Mouse (Mus musculus): ENCODE measurements around the gene Ugcg. TPM values are rescaled to one million over a fixed set of nuclear protein-coding genes. Genes with fewer than 3 reads are reported as not detected.
"Not testable (repeated sequence)": the region's sequence is repeated elsewhere in the genome, so short reads cannot be mapped to it uniquely, and the experiment has no call there.

The Ugcg gene
- polyA plus RNA-seq, 1 experiment from 2014 or later, result 18.1 TPM

DNA sequence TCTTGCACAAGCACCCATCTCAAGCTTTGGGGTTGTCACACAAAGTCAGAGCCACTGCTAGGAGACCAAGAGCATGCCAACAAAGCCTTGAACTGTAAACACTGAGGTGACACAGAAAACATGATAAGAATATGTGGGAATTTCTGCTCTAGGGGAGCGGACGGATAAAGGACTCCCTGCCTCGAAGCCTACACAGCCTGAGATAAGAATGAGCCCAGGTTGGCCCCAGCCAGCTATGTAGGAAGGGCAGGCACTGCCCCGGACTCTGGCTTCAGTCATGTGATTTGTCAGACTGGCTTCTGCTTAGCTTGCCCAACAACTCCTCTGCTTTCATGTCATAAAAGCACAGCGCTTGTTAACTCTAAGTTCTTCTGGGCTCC, 64.0 kb downstream of the Ugcg start:
- no peak for ATAC-seq
- no peaks in the 10 kb centered on the region for H3K4me1 ChIP-seq
- H3K27ac ChIP-seq, result no peak overlapping the region
- H3K4me2 ChIP-seq, result no peak overlapping the region
- 89% methylated on average over 5 of the region's 5 CpGs for WGBS
- H3K9me3 ChIP-seq (replicated peaks), result no peaks in the 10 kb centered on the region
- no peaks in the 10 kb centered on the region for H3K36me3 ChIP-seq (ENCODE audit: poor library complexity, severe bottlenecking)
- H3K4me3 ChIP-seq, result no peak overlapping the region
- H3K27me3 ChIP-seq, result no peaks in the 10 kb centered on the region
- no peak overlapping the region for H3K9ac ChIP-seq

DNA sequence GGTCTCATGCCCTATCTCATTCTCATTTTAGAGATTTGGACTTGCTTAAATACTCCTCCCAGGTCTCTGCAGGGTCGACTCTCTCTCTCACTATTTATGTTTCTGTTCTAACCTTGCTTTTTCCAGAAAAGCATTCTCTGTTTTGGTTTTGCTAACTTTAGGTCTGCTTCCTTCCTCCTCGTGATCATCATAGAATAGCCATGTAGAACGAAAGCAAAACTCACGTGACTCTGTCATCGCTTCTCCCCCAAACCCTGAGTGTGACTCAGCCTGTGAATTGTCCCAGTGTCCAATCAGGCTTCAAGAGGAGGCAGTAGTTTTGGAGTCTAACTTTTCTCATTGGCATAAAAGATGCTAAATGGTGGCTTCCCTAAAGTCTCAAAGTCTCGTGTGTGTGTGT, 65.3 kb downstream of the Ugcg start:
- no peaks in the 10 kb centered on the region for H3K4me1 ChIP-seq
- no peak overlapping the region for H3K4me3 ChIP-seq
- no peak for ATAC-seq
- H3K27ac ChIP-seq, result no peak overlapping the region
- no peak overlapping the region for H3K9ac ChIP-seq
- H3K4me2 ChIP-seq, result no peak overlapping the region
- H3K27me3 ChIP-seq, result no peaks in the 10 kb centered on the region
- H3K36me3 ChIP-seq (ENCODE audit: poor library complexity, severe bottlenecking), result no peaks in the 10 kb centered on the region
- WGBS, result 89% methylated on average over 6 of the region's 6 CpGs
- H3K9me3 ChIP-seq (replicated peaks), result no peaks in the 10 kb centered on the region

DNA sequence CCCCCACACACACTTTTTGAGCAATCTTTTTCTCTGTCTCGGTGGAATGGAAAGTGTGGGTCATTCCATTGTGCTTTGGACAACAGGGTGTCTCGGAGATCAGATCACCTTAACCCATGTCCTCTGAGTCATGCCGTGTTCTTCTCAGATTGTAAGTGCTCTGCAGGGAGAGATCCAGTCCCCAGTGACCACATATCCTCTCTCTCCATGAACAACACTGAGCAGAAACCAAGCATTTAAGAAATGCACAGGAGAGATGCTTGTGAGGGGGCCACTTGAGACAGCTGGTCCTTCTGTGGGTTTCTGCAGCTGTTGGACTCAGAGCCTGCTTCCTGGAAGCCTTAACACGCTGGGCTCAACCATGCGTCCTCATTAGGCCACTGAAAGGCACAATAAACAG, 66.9 kb downstream of the Ugcg start:
- no peaks in the 10 kb centered on the region for H3K27me3 ChIP-seq
- H3K36me3 ChIP-seq (ENCODE audit: poor library complexity, severe bottlenecking), result no peaks in the 10 kb centered on the region
- H3K4me3 ChIP-seq, result no peak overlapping the region
- H3K4me2 ChIP-seq, result no peak overlapping the region
- H3K9me3 ChIP-seq (replicated peaks), result no peaks in the 10 kb centered on the region
- H3K9ac ChIP-seq, result no peak overlapping the region
- no peak overlapping the region for H3K27ac ChIP-seq
- 52% methylated on average over 5 of the region's 5 CpGs for WGBS
- no peak for ATAC-seq
- no peaks in the 10 kb centered on the region for H3K4me1 ChIP-seq

- Histone ChIP-seq H3K27ac (no peak overlapping the region), H3K36me3 (ENCODE audit: poor library complexity, severe bottlenecking) (no peaks in the 10 kb centered on the region), H3K27me3 (no peaks in the 10 kb centered on the region), H3K9me3 (replicated peaks) (no peaks in the 10 kb centered on the region), H3K4me1 (no peaks in the 10 kb centered on the region), H3K4me2 (no peak overlapping the region), H3K9ac (no peak overlapping the region), H3K4me3 (no peak overlapping the region)
- ATAC-seq, result no peak
- 25% methylated on average over 3 of the region's 3 CpGs for WGBS
Observed at GRCm38 (mm10) chr4:59257866-59258265, 68.8 kb downstream of the Ugcg start.

DNA sequence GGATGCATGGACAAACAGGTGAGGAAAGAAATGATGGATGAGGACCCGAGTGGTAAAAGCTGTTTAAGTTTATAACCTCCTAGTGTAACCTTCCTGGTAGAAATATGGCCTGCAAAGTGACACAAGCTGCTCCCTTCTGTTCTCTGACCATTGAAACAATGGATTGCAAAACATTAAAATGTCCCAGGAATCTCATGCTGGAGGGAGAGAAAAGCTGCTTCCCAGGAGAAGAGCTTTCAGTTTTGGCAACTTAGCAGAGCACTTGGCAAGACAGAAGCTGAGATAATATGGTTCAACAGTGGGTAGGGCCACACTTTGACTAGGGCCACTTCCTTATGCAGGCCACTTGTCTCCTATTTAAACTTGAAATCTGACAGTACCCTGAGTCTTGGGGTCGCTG, 69.7 kb downstream of the Ugcg start:
- Histone ChIP-seq H3K4me2 (no peak overlapping the region), H3K36me3 (ENCODE audit: poor library complexity, severe bottlenecking) (no peaks in the 10 kb centered on the region), H3K27me3 (no peaks in the 10 kb centered on the region), H3K4me3 (no peak overlapping the region), H3K9ac (no peak overlapping the region), H3K27ac (no peak overlapping the region), H3K4me1 (no peaks in the 10 kb centered on the region), H3K9me3 (replicated peaks) (no peaks in the 10 kb centered on the region)
- no peak for ATAC-seq
- 82% methylated on average over 2 of the region's 2 CpGs for WGBS

- WGBS, result 90% methylated on average over 1 of the region's 1 CpGs
- Histone ChIP-seq H3K4me3 (no peak overlapping the region), H3K4me1 (no peaks in the 10 kb centered on the region), H3K36me3 (ENCODE audit: poor library complexity, severe bottlenecking) (no peaks in the 10 kb centered on the region), H3K9me3 (replicated peaks) (no peaks in the 10 kb centered on the region), H3K9ac (no peak overlapping the region), H3K27ac (no peak overlapping the region), H3K27me3 (no peaks in the 10 kb centered on the region), H3K4me2 (no peak overlapping the region)
- ATAC-seq, result no peak
Observed at GRCm38 (mm10) chr4:59259806-59260205, 70.7 kb downstream of the Ugcg start.

- Histone ChIP-seq H3K4me1 (no peaks in the 10 kb centered on the region), H3K9ac (no peak overlapping the region), H3K27me3 (no peaks in the 10 kb centered on the region), H3K36me3 (ENCODE audit: poor library complexity, severe bottlenecking) (no peaks in the 10 kb centered on the region), H3K4me2 (no peak overlapping the region), H3K27ac (no peak overlapping the region), H3K4me3 (no peak overlapping the region), H3K9me3 (replicated peaks) (no peaks in the 10 kb centered on the region)
- no peak for ATAC-seq
- whole genome bisulfite sequencing, result 91% methylated on average over 13 of the region's 13 CpGs
Observed at GRCm38 (mm10) chr4:59260871-59261515, 71.9 kb downstream of the Ugcg start.

DNA sequence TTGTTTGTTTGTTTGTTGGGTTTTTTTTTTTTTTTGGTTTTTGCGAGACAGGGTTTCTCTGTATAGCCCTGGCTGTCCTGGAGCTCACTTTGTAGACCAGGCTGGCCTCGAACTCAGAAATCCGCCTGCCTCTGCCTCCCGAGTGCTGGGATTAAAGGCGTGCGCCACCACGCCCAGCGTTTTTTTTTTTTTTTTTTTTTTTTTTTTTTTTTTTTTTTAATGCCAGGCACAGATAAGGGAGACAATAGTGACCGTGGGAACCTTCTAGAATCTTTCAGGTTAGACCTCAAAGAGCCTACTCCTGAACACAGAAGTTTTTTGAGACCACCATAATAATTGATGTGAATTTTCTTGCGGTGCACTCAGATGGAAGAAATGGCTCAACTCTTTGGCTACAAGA, 72.5 kb downstream of the Ugcg start:
- not testable (repeated sequence) for H3K4me2 ChIP-seq; H3K9ac ChIP-seq; H3K4me1 ChIP-seq; H3K27me3 ChIP-seq; ATAC-seq; H3K9me3 ChIP-seq (replicated peaks); H3K4me3 ChIP-seq; H3K27ac ChIP-seq; H3K36me3 ChIP-seq (ENCODE audit: poor library complexity, severe bottlenecking)
- 95% methylated on average over 5 of the region's 10 CpGs for WGBS

GRCm38 (mm10) chr4:59262156-59262555, 73.1 kb downstream of the Ugcg start:
- no peak overlapping the region for H3K4me2 ChIP-seq
- no peak overlapping the region for H3K27ac ChIP-seq
- no peaks in the 10 kb centered on the region for H3K9me3 ChIP-seq (replicated peaks)
- ATAC-seq, result no peak
- no peaks in the 10 kb centered on the region for H3K36me3 ChIP-seq (ENCODE audit: poor library complexity, severe bottlenecking)
- 88% methylated on average over 6 of the region's 6 CpGs for WGBS
- no peak overlapping the region for H3K9ac ChIP-seq
- H3K4me1 ChIP-seq, result no peaks in the 10 kb centered on the region
- no peak overlapping the region for H3K4me3 ChIP-seq
- H3K27me3 ChIP-seq, result no peaks in the 10 kb centered on the region

- 88% methylated on average over 2 of the region's 2 CpGs for WGBS
- no peaks in the 10 kb centered on the region for H3K36me3 ChIP-seq (ENCODE audit: poor library complexity, severe bottlenecking)
- no peaks in the 10 kb centered on the region for H3K27me3 ChIP-seq
Observed at GRCm38 (mm10) chr4:59263418-59263817, 74.4 kb downstream of the Ugcg start.

DNA sequence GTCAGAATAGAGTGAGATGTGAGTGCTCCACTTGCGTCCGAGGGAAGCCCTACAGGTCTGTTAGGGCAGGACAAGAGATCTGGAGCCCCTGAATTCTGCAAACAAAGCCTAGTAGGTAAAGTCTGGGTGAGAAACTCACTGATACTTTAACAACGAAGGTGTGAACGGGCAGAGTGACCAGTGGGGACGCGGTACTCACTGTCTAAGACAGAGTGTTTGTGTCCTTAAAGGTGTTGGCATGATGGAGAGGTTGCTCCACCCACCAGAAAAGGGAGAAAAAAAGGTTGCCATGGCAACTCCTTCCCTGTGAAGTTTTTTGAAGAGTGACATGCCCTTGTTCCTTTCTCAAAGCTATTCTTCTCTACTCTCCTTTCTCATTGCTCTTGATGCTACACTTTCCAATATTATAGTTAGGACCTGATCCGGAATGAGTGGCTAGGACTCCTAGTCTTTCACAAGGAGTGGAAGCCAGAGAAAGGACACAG, 75.6 kb downstream of the Ugcg start:
- no peak overlapping the region for H3K9ac ChIP-seq
- no peak overlapping the region for H3K27ac ChIP-seq
- H3K27me3 ChIP-seq, result no peaks in the 10 kb centered on the region
- no peaks in the 10 kb centered on the region for H3K36me3 ChIP-seq (ENCODE audit: poor library complexity, severe bottlenecking)
- peaks cover 6% of the 10 kb centered on the region for H3K9me3 ChIP-seq (replicated peaks)
- no peak for ATAC-seq
- H3K4me1 ChIP-seq, result no peaks in the 10 kb centered on the region
- WGBS, result 82% methylated on average over 7 of the region's 7 CpGs
- no peak overlapping the region for H3K4me2 ChIP-seq
- no peak overlapping the region for H3K4me3 ChIP-seq

More at GRCm38 (mm10) chr4:59263418-59263817, 74.4 kb downstream of the Ugcg start:
- Histone ChIP-seq H3K27ac (no peak overlapping the region), H3K9me3 (replicated peaks) (peaks cover under 1% of the 10 kb centered on the region; the same call in 1 of the 2 replicates), H3K9ac (no peak overlapping the region), H3K4me1 (no peaks in the 10 kb centered on the region), H3K4me2 (no peak overlapping the region), H3K4me3 (no peak overlapping the region)
- no peak for ATAC-seq

- no peaks in the 10 kb centered on the region for H3K36me3 ChIP-seq (ENCODE audit: poor library complexity, severe bottlenecking)
- H3K4me3 ChIP-seq, result no peak overlapping the region
- H3K4me1 ChIP-seq, result no peaks in the 10 kb centered on the region
- H3K9ac ChIP-seq, result no peak overlapping the region
- ATAC-seq, result no peak
- no peak overlapping the region for H3K4me2 ChIP-seq
- peaks cover 10% of the 10 kb centered on the region for H3K9me3 ChIP-seq (replicated peaks)
- H3K27ac ChIP-seq, result no peak overlapping the region
- 88% methylated on average over 5 of the region's 5 CpGs for WGBS
- no peaks in the 10 kb centered on the region for H3K27me3 ChIP-seq
Observed at GRCm38 (mm10) chr4:59265182-59265581, 76.1 kb downstream of the Ugcg start.

DNA sequence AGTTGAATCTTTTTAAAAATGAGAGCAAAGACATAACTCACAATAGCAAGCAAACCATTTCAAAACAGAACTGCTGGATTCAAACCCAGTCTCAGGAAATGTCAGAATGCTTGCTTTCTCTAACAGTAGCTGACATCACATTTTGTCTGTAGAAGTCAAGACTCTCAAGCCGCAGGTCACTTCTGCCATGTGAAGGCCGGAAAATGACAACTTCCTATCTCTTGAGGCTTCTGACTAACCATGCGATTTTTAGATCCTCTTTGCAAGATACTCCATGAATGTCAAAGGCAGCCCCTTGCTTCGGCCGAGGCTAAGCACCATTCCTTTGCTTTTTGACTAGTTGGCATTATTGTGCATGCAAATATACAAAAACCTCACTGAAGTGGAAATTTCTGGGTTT, 76.6 kb downstream of the Ugcg start:
- H3K4me3 ChIP-seq, result no peak overlapping the region
- H3K27me3 ChIP-seq, result no peaks in the 10 kb centered on the region
- H3K9me3 ChIP-seq (replicated peaks), result peaks cover 10% of the 10 kb centered on the region
- H3K4me2 ChIP-seq, result no peak overlapping the region
- no peak overlapping the region for H3K9ac ChIP-seq
- no peaks in the 10 kb centered on the region for H3K4me1 ChIP-seq
- WGBS, result 95% methylated on average over 5 of the region's 5 CpGs
- no peak overlapping the region for H3K27ac ChIP-seq
- no peak for ATAC-seq
- no peaks in the 10 kb centered on the region for H3K36me3 ChIP-seq (ENCODE audit: poor library complexity, severe bottlenecking)
